Mouse (Mus musculus) monocyte, adult 5-6 weeks (primary cell): ENCODE results near the gene Nthl1. TPM values are rescaled to one million over a fixed set of nuclear protein-coding genes. Genes with fewer than 3 reads are reported as not detected.

Source experiments
- ATAC-seq: fragments of 153-309, 156-312 bp; replicated peaks from 2 replicates; pipeline ENCODE4 v1.8.0; 2017; ENCODE audit warnings: mild to moderate bottlenecking; ENCODE audit not compliant: low TSS enrichment, insufficient number of reproducible peaks, severe bottlenecking, poor library complexity, low FRiP score
- total RNA-seq: library from RNA; stranded (forward); fragments of 200-1000, 200-491, 200-594 nt; gene quantifications from 3 replicates; pipeline ENCODE4 v1.2.3, GENCODE M21; 2017

The Nthl1 gene
- total RNA-seq, 1 experiment from 2014 or later = not detected

DNA sequence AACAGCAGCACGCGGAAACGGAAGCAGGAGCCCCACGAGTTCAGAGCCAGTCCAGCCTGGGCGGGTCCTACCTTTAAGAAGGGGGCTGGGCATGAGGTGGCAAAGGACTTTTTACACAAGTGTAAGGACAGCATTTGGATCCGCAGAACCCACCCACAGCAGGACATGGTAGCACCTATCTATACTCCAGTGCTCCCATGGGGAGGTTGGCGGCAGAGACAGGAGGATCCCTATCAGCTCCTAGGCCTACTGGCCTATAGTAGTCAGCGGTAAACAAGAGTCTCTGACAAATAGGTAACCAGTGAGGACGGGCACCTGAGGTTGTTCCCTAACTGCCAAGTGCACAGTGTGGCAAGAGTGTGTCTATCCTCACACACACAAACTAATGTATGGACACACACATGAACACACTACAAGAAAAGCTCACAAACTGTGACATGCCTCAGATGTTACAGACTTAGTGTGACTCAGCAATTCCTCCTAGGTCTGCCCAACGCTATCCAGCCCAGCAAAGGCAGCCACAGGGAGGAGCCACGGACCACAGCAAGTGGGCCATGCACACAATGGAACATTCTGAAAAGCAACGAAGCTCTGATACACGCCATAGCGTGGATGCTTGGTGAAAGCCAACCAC, 14.8 kb upstream of the Nthl1 start:
- ATAC-seq = no peak

DNA sequence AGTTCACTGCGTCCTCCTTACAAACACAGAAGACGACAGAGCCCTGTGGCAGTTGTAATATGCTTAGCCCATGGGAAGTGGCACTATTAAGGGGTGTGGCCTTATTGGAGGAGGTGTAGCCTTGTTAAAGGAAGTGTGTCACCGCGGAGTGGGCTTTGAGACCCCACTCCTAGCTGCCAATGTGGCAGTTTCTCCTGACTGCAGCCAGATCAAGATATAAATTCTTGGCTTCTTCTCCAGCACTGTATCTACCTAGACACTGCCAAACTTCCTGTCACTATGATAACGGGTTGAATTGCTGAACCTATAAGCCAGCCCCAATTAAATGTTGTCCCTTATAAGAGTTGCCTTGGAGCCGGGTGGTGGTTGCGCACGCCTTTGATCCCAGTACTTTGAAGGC, 7.0 kb upstream of the Nthl1 start:
- ATAC-seq = no peak

DNA sequence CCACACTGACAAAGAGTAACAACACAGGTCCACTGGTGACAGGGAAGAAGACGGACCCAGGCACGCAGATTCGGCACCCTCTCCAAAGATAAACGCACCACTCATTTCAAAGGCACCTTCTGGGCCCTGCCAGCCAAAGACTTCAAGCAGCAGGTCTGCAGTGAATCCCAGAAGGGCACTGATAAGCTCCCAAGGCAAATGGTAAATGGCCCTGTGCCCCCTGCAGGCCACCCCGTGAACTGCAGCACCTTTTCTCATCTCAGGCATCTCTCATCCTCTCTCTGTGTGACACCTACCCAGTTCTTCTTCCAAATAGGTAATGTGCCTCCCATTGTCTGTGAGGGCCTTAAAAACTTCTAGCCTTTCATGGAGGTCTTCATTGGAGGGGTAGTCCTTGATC, 3.8 kb upstream of the Nthl1 start:
- ATAC-seq = peak; percentile 71

DNA sequence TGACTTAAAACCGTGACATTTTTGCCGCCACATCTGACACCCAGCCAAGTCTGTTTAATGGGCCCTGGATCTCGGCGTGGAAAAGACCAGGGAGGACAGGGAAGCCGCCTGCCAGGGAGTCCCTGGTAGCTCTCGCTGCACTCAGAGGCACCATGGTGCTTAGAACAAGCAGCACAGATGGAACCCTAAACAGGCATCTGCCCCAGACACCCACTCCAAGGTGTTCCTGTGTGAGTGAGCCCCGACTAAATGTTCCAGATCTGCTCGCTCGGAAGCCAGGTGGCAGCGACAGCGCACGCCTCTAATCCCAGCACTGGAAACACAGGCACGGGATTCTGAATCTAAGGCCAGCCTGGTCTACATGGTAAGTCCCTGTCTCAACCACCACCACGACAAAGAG, 2.4 kb upstream of the Nthl1 start:
- ATAC-seq = no peak

DNA sequence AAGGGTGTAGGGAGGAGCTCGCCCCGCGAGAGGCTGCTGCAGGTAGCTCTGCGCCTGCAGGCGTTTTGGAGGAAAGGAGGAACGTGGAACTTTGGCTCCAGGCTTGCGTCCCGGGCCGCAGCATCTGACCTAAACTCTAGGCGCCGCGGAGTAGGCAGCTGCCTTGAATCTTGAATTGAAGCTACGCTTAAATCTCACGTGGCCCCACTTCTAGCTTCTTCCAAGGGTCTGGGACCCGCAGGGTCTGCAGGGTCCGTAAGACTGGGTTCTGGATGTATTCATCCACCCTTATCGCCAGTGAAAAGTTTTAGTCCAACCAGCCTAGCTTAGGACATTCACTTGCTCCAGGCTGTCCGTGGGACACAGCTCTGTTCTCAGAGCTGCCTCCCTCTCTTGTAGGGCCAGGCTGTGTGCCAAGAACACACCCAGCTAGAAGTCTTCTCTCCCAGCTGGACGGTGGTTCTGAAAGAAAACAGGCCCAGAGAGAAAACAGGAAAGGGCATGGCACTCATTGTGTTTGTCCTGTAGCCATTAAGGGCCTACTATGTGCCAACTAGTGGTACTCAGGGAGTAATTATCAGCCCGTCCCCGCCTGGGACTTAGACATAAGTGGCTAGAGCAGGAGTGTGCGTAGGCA, 451 bp downstream of the Nthl1 start:
- no peak for ATAC-seq

DNA sequence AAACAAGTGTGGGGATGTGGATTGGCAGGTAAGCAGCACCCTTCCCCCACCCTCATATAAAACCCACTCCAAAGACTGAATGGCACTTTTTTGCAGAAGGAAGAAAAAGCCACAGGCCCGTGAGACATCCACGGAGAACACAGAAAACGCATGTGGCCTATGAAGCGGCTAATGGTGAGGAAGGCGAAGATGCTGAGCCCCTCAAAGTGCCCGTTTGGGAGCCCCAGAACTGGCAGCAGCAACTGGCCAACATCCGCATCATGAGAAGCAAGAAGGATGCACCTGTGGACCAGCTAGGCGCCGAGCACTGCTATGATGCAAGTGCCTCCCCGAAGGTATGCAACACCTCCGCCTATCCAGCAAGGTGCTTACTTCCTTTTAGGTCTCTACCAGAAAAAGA, 1.4 kb downstream of the Nthl1 start:
- no peak for ATAC-seq

DNA sequence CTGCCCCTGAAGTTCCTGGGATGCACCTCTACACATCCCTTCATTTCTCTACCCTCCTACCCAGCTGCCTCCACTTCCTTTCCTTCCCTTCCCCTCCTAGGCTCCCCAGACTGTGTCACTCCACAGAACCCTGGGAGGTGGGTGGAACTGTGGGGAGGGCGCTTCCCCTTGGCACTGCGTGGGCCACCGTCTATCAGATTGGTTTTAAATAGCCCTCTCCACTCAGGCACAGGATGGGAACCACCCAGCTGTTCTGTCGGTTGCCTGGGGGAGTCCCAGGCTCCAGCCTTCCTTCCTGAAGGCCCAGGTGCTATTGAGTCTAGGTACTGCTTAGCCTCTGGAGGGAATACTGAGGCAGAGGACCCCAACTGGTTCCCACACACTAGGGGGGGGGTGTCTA, 2.5 kb downstream of the Nthl1 start:
- no peak for ATAC-seq

DNA sequence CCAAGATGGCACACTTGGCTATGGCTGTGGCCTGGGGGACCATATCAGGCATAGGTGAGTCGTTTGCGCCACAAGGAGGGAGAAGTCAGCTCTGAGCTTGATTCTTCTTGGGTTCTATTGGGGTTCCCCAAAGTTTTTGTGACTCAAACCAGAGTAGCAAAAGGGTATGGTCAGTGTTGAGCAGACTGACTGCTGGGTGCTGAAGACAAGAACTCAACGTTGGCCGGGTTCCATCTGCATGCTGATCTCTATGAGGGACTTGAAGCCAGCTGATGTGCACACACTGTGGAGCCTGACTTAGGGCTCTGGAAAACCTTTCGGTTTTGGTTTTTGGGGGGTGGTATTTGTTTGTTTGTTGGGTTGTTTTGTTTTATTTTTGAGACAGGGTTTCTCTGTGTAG, 3.2 kb downstream of the Nthl1 start:
- no peak for ATAC-seq

DNA sequence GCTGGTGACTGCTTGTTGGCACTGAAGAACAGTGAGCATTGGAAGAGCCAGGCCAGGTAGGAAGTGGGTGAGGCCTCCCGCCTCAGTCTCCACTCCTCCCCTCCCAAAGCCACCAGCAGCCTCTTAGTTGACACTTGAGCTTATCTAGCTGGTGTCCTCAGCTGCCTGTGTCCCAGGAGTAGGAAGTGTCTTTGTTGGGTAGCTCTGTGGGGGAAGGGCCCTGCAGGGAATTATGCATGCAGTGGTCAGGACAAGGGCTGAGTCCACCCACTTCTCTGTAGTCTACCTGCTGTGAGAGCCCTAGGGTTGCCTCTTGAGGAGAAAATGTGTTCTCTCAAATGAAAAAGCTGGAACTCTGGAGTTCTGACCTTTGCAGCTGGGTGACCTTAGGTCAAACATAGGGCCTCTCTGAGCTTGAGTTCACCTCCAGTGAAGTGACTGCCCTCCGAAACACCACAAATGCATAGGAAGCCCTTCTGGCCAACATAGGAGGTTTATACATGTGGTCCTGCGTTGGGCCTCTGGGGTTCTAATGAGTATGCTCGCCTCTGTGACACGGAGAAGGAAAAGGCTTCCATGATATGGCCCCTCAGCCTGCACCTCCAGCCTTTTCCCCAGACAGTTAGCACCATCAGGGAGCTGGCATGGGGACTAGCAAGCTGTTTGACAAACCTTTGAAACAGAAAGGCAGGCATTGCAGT, 4.5 kb downstream of the Nthl1 start:
- ATAC-seq = no peak

DNA sequence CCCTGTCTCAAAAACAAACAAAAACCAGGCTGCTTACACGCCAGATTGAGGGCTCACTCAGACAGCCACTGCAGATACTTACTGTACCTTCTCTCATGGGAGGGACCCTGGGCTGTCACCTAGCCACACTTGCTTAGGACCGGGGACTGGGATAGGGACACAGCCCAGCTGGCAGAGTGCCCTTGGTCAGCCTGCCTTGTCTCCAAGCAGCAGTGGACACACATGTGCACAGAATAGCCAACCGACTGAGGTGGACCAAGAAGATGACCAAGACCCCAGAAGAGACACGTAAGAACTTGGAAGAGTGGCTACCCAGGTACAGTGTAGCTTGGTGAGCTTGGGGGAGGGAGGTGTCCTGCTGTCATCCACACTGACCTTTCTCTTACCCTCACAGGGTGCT, 5.7 kb downstream of the Nthl1 start:
- ATAC-seq = no peak

DNA sequence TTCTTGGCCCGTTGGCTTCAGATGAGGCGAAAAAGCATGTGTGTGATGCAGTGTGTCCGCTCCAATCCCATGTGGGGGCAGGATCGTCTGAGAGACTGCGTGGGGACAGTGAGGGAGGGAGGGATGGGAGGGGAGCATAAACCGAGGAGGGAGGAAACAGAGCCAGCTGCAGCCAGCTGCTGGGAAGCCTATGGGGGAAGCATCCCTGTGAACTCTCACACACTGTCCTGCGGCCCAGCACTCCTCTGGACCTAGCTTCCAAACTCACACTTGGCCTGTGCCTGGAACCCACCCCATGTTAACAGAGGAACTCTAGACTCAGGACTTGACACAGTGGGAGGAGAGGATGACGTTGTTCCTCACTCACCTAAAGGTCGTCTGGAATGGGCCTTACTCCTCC, 6.4 kb downstream of the Nthl1 start:
- no peak for ATAC-seq

DNA sequence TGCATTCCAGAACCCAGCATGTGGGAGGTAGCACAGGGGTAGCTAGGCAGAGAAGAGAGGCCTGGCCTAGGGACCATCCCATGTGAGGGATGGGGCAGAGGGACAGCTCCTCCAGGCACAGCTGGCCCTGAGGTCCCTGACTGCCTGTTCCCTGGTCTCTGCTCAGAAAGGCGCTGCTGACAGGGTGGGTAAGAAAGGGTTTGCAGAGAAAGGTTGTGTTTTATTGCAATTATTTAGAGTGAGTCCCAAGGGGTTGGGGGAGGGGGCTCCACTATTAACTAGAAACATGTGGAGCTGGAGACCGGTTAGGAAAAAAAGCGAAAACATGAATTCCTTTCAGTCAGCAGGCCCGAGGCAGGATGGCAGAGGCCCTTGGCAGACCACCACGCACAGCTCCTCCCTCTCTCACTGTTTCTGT, 7.1 kb downstream of the Nthl1 start:
- ATAC-seq = no peak

DNA sequence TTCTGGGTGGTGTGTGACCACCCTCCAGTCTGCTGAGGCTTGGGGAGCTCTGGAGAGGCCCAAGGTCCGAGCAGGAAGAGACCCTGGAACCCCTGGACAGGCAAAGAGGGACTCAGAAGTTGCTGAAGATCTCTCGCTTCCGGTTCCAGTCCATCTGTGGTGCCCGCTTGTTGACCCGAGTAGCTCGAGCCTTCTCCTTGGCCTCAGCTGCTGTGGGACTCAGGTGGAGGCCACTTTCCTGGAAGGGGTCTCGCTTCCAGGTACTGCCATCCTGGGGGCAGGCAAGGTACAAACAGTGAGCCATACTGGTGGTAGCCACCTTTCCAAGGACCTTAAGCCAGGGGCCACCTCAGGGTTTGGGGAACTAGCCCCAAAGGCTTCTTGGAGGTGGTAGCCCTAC, 7.6 kb downstream of the Nthl1 start:
- no peak for ATAC-seq

DNA sequence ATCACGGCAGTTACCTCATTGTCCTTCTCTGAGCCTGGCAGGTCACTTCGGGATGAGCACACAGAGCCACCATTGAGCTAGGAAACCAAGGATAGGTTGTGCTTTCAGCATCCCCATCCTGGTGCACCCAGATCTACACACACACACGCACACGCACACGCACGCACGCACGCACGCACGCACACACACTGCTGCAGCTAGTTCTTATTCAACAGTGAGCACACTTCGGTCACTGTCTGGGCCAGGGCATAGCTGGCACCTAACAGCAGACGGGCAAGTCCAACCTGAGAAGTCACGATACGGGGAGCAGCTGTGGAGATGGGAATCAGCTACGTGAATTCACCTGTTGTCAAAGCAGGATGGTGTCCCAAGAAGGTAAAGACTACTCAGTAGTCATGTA, 8.1 kb downstream of the Nthl1 start:
- ATAC-seq = no peak

DNA sequence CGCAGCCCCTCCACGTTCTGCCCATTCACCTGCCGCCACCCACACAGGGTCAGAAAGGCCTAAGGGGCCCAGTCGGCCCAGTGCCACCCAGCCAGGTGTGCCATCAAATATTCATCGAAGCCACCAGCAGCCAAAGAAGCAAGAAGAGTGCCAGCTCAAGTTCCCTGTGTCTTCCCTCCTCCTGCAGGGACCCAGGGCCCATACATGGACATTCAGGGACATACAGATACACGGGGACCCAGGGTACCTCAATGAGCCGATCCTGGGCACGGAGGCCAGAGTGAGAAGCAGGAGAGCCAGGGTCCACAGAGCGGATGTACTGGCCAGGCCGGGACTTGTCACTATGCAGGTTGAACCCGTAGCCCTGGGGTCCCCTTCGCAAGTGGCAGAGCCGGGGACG, 9.5 kb downstream of the Nthl1 start:
- ATAC-seq = no peak

DNA sequence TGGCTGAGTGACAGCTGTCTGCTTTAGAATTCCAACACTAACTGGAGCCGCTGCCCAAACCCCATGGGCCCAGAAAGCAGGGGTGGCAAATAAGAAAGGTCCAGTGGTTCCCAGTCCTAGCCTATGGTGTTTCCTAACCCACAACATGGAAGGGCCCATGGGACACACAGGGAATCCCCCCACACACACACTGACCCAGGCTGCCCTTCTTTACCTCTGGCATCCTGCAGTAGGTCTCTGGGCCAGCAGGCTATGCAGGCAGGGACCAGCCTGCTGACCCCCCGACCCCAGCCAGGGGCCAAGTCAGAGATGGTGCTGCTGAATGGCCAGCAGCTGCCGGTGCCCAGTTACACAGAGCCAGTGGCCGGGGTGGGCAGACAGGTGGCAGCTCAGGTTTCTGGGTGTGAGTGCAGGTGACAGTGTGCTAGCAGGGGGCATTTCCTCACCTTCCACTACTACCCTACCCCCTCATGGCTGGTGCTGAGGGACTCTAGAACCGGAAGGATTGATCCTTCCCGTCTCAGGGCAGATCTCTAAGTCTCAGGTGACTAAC, 10.4 kb downstream of the Nthl1 start:
- ATAC-seq = no peak

DNA sequence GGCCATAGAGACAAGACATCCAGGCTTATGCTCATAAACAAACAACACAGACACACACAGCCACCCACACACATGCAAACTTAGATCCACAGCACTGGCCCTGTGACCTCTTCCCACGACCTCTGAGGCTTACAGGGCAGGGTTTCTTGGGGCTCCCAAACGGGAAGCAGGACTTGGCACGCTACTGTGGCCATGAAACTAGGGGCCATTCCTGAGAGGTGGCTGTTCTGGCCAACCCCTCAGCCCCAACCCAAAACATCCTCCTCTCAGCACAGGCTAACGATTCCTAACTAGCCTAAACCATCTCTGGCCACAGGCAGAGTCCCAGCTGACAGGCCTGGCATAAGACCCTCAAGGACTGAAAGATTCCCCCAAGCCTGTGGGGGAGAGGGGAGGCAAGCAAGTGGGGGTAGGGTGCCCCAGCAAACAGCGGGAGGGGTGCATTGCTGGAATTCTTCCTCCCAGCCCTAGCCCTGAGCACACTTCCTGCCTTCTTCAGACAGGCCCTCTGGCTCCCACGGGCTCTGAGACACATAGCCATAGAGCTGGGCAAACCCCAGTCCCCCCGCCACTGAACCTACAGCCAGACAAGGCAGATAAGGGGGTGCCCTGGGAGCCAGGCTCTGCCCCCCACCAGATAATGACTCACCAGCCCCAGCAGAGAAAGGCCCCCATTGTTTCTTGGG, 11.7 kb downstream of the Nthl1 start:
- no peak for ATAC-seq

DNA sequence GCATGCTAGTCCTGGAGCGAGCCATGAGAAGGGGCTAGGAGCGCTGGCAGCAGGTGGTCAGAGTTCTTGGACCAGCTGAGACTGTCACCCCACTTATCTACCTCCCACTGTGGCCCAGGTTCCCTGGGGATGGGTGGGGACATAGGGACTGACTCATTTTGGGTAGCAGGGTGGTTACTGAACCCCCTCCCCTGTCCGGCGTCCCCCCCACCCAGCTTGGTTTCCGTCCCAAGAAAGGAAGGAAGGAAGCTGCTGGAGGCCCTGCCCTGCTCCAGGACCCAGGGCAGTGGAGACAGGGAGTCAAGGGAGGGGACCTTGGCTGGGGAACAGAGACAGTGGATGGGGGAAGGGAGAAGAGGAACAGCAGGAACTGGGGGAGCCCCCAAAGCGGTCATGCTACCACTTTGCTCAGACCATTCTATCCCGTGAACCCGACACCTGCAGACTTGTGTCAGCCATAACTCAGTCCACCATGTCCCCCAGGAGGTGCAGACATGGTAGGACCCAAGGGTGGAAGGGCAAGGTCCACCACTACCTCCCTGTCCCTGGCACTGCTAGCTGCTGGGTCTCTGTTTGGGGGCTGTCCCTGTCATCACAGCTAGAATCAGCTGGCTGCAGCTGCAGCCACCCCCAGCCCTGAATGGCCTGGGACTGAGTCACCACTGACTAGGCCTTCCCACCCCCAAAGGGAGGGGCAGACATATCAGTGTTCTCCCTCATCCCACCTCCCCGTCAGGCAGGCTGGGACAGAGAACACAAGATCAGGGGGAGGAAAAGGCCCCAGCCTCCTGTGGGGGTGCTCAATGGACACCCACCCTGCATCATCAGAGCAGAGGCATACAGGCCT, 12.6 kb downstream of the Nthl1 start:
- ATAC-seq = no peak

DNA sequence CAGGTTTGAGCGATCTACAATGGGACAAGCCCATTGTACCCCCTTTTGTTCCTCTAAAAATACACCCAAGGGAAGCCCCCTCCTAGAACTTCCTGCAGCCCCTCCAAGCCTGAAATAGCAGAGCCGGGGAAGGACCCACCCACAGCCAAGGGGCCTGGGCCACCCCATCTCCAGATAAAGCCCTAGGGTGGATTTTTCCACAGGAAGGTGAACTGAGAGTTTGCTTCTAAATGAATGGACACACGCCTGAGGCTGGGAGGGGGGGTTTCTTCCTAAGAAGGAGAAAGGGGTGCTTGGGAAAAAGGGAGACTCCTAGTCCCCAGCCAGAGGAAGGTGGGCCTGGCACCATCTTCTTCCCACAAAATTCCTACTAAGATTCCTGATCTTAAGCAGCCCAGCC, 13.4 kb downstream of the Nthl1 start:
- ATAC-seq = no peak
